Mouse (Mus musculus) thymus, adult 18-20 months (tissue): ENCODE measurements around the gene Mast4.
A peak's percentile ranks its signal among the peaks of the same experiment; 100 is the strongest.
"Not testable (repeated sequence)": the region's sequence is repeated elsewhere in the genome, so short reads cannot be mapped to it uniquely, and the experiment has no call there.

Experiments
- DNase-seq, 2 experiments: peaks; one replicate each; pipeline ENCODE4 v3.0.0; 2022; ENCODE audit warnings: mixed read lengths in 2 of 2

Gene Mast4

GRCm38 (mm10) chr13:103334392-103334686 lies at the start of gene Mast4:
TSS of gene Mast4 (minus strand) at chr13:103334497.
- DNase-seq: peak; percentile 5 to 15

GRCm38 (mm10) chr13:103374495-103374894 lies 40.2 kb upstream of the Mast4 start:
- DNase-seq: no peak

GRCm38 (mm10) chr13:103369194-103369593 lies 34.9 kb upstream of the Mast4 start:
- DNase-seq: no peak

GRCm38 (mm10) chr13:103363181-103363580 lies 28.9 kb upstream of the Mast4 start:
- no peak for DNase-seq

GRCm38 (mm10) chr13:103357415-103357814 lies 23.1 kb upstream of the Mast4 start:
- DNase-seq: not testable (repeated sequence)

- DNase-seq: not testable (repeated sequence)
These were observed 22.6 kb upstream of the Mast4 start for GRCm38 (mm10) chr13:103356909-103357308.

- DNase-seq: no peak
These were observed 20.4 kb upstream of the Mast4 start for GRCm38 (mm10) chr13:103354737-103355136.

GRCm38 (mm10) chr13:103344749-103345148 lies 10.5 kb upstream of the Mast4 start:
- DNase-seq: no peak

GRCm38 (mm10) chr13:103344006-103344720 lies 9.9 kb upstream of the Mast4 start:
- DNase-seq: no peak

GRCm38 (mm10) chr13:103341031-103341430 lies 6.7 kb upstream of the Mast4 start:
- DNase-seq: no peak

- DNase-seq: no peak
These were observed 4.3 kb upstream of the Mast4 start for GRCm38 (mm10) chr13:103338616-103339015.

- no peak for DNase-seq
These were observed 1.9 kb upstream of the Mast4 start for GRCm38 (mm10) chr13:103336237-103336636.

GRCm38 (mm10) chr13:103334723-103335458 lies 594 bp upstream of the Mast4 start:
- no peak for DNase-seq

- peak in 1 of 2 experiments; percentile 6 for DNase-seq
These were observed 501 bp downstream of the Mast4 start for GRCm38 (mm10) chr13:103333601-103334391.

- no peak for DNase-seq
These were observed 1.1 kb downstream of the Mast4 start for GRCm38 (mm10) chr13:103333153-103333552.

- no peak for DNase-seq
These were observed 1.6 kb downstream of the Mast4 start for GRCm38 (mm10) chr13:103332731-103333130.

- DNase-seq: no peak
These were observed 3.2 kb downstream of the Mast4 start for GRCm38 (mm10) chr13:103331096-103331495.

- DNase-seq: no peak
These were observed 6.0 kb downstream of the Mast4 start for GRCm38 (mm10) chr13:103328299-103328698.

GRCm38 (mm10) chr13:103327843-103328242 lies 6.5 kb downstream of the Mast4 start:
- DNase-seq: no peak

GRCm38 (mm10) chr13:103326186-103326585 lies 8.1 kb downstream of the Mast4 start:
- no peak for DNase-seq

GRCm38 (mm10) chr13:103319881-103320280 lies 14.4 kb downstream of the Mast4 start:
- DNase-seq: no peak

- no peak for DNase-seq
These were observed 15.0 kb downstream of the Mast4 start for GRCm38 (mm10) chr13:103319317-103319716.

GRCm38 (mm10) chr13:103316777-103317367 lies 17.4 kb downstream of the Mast4 start:
- no peak for DNase-seq
